Mouse (Mus musculus): ENCODE data around the gene Krtap14.

Krtap14 gene

GRCm38 (mm10) chr16:88826095-88826652 is at the start of gene Krtap14:
Krtap14 (minus strand) TSS chr16:88826145.
- no peak for DNase-seq (ENCODE audit: low read depth, low spot score)

- no peak for DNase-seq (ENCODE audit: low read depth, low spot score)
Observed at GRCm38 (mm10) chr16:88874169-88874568, 48.2 kb upstream of the Krtap14 start, which contains the start of gene Krtap19-2. Krtap19-2 (minus strand) TSS chr16:88874269.

DNA sequence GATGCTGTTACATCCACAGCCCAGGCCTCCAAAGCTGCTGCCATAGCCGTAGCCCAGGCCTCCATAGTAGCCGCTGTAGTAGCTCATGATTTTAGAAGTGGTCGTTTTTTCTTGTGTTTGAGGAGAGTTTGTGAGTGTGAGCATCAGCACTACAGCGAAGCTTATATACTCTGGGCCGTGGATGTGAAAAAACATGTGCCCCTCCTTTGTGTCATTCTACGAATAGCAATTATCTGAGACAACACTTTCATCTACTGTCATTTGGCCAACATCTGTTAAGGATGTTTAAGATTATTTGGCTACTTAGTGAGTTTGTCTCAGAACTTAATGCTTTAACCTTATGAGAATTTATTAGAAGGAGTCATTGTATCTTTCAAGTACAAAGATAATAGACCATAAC is 43.4 kb upstream of the Krtap14 start, which contains the start of gene Krtap19-1:
Gene Krtap19-1, minus strand, starts transcription at position 101 of the 400 bp plus-strand sequence.
- DNase-seq (ENCODE audit: low read depth, low spot score), result no peak

DNA sequence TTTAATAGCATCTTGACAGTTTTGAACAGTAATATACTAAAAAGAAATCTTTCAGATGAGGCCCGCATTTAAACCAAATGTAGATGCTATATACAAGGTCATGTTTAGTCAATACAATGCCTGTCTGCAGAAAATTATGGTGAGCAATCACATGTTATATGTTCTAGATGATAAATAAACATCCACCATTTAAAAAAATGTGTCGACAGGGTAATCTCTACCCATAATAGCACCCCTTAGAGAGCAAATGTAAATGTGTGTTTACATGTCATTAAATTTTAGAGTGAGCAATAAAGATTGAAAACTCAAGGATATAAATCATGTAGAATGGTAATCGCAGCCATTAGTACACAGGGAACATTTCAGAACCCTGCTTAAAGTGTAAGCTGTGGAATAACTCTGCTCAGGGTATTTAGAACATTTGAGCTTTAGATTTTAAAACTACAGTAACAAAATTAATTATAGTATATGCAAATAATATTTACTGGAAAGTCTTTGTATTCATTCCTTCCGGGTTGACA is 39.0 kb upstream of the Krtap14 start:
- DNase-seq (ENCODE audit: low read depth, low spot score), result no peak

GRCm38 (mm10) chr16:88851450-88851849 is 25.5 kb upstream of the Krtap14 start:
- DNase-seq (ENCODE audit: low read depth, low spot score), result no peak

- no peak for DNase-seq (ENCODE audit: low read depth, low spot score)
Observed at GRCm38 (mm10) chr16:88848558-88848957, 22.6 kb upstream of the Krtap14 start.

DNA sequence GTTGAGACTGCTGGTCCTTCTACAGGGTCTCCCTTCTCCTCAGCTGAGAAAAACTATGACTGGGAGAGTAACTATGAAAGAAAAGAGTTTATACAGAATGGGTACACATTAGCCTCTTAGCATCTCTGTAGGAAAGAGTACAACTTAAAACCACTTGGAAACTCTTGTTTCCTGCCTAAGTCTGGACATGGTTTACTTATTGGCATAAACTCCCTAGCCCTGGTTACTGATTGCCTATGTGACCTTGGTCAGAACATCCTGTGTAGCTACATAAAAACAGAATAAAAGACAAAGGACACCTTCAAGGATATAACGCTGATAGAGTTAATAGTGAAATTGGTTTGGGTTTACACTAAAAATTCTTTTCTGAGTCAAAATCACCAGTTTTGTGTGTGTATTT is 21.4 kb upstream of the Krtap14 start:
- DNase-seq (ENCODE audit: low read depth, low spot score), result no peak

- DNase-seq (ENCODE audit: low read depth, low spot score), result no peak
Observed at GRCm38 (mm10) chr16:88826978-88827377, 1.0 kb upstream of the Krtap14 start.

- DNase-seq (ENCODE audit: low read depth, low spot score), result no peak
Observed at GRCm38 (mm10) chr16:88823736-88824135, 2.2 kb downstream of the Krtap14 start.

DNA sequence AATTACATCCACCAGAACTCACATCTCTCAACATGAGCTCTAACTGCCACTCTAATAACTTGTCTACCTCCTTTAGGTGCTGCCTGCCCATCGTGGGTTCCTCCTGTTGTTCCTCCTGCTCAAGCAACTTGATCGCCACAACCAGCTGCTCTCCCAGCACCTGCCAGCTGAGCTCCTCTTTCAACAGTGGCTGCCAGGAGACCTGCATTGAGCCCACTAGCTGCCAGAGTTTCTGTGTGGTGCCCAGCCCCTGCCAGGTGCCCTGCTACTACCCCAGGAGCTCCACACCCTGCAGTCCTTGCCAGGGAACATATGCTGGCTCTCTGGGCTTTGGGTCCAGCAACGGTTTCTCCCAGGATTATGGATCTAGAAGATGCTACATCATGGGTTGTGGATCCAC is 5.9 kb downstream of the Krtap14 start, which contains the start of gene Krtap15:
Gene Krtap15, plus strand, starts transcription at position 150 of the 400 bp plus-strand sequence.
- no peak for DNase-seq (ENCODE audit: low read depth, low spot score)

DNA sequence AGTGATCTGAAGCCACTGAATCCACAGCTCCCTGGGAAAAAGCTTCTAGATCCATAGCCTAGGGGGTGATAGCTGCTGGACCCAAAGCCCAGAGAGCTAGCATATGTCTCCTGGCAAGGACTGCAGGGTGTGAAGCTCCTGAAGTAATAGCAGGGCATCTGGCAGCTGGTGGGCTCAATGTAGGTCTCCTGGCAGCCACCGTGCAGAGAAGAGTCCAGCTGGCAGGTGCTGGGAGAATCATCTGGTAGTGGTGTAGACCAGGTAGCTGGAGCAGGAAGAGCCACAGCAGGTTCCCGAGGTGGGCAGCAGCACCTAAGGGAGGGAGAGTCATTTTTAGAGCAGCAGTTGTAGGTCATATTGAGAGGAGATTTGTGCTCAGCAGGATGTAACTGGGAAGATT is 14.1 kb downstream of the Krtap14 start, which contains the start of gene Gm20741:
Gene Gm20741, minus strand, starts transcription at position 394 of the 400 bp plus-strand sequence.
- DNase-seq (ENCODE audit: low read depth, low spot score), result no peak

DNA sequence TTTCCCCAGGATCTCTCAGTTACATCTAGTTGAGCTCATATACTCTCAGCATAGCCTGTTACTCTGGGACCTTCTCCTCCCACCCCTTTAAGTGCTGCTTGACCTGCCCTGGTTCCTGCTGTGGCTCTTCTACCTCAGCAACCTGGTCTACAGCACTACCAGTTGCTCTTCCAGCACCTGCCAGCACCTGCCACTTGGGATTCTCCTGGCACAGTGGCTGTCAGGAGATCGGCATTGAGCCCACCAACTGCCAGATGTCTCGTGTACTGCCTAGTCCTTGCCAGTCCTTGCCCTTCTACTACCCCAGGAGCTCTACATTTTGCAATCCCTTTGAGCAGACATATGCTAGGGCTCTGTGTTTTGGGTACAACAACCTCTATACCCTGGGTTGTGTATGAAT is 39.2 kb downstream of the Krtap14 start:
- DNase-seq (ENCODE audit: low read depth, low spot score), result no peak

DNA sequence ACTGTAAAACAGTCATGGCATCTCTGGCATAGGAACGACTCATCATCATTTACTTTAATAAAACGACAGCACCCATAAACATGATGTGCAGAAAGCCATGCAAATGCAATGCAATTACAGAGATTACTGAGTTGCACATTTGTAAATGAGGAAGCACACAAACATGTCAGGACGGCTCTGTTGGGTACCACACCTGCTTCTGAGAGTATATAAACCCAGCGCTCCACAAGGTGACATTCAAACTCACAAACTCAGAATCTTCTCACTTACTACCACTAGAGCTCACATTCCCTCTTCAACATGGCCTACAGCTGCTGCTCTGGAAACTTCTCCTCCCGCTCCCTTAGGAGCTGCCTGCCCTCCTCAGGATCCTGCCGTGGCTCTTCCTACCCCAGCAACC is 48.3 kb downstream of the Krtap14 start, which contains the start of gene Gm5965:
Gene Gm5965, plus strand, starts transcription at position 301 of the 400 bp plus-strand sequence.
- DNase-seq (ENCODE audit: low read depth, low spot score), result no peak

GRCm38 (mm10) chr16:88774106-88774505 is 51.8 kb downstream of the Krtap14 start, which contains the start of gene 2310057N15Rik:
2310057N15Rik (minus strand) TSS chr16:88774206.
- DNase-seq (ENCODE audit: low read depth, low spot score), result no peak

Measured in telencephalon, adult 2 months (tissue).